8 mouse cellular contexts compared by ENCODE assay signal in genomic region chr5:148787270-148787669, GRCm38 (mm10).
DNase-seq lines count a peak whose midpoint lies in the region; ATAC-seq lines count a peak whose summit lies in the region.

No protein-coding gene starts in this region.

- WGBS in hindbrain, embryonic 15.5 days, result 24% methylated on average over 8 of the region's 8 CpGs
- WGBS in liver, embryonic 16.5 days (ENCODE audit: insufficient replicate concordance), result 27% methylated on average over 8 of the region's 8 CpGs
- 13% methylated on average over 8 of the region's 8 CpGs for WGBS in stomach, embryonic 15.5 days

- peak overlapping the region; percentile 23; the same call in 1 of the 2 replicates for H3K4me2 ChIP-seq in hindbrain, embryonic 15.5 days
- H3K4me2 ChIP-seq in liver, embryonic 16.5 days (ENCODE audit: low read depth, low read length), result no peak overlapping the region; the same call in 1 of the 2 replicates
- H3K4me2 ChIP-seq in stomach, embryonic 15.5 days, result peak overlapping the region; percentile 34

- H3K9me3 ChIP-seq in hindbrain, embryonic 15.5 days, result no peaks in the 10 kb centered on the region
- H3K9me3 ChIP-seq in liver, embryonic 16.5 days (replicated peaks; ENCODE audit: control insufficient read depth, low read length), result no peaks in the 10 kb centered on the region
- H3K9me3 ChIP-seq in stomach, embryonic 15.5 days, result no peaks in the 10 kb centered on the region

- intact Hi-C loops in left cerebral cortex, postnatal 4 days (cut with DNase I), result loop anchor here (5.0 kb wide), 1 partner anchor 445 kb away; no protein-coding TSS in a partner anchor
- intact Hi-C loops in left cerebral cortex, postnatal 25 days (cut with DNase I), result no loop called here

- no peaks in the 10 kb centered on the region for H3K36me3 ChIP-seq in hindbrain, embryonic 15.5 days
- no peaks in the 10 kb centered on the region for H3K36me3 ChIP-seq in liver, embryonic 16.5 days (ENCODE audit: control insufficient read depth, insufficient read depth)
- H3K36me3 ChIP-seq in stomach, embryonic 15.5 days, result no peaks in the 10 kb centered on the region

- no peak overlapping the region for H3K4me3 ChIP-seq in hindbrain, embryonic 15.5 days
- H3K4me3 ChIP-seq in liver, embryonic 16.5 days (ENCODE audit: low read depth, low read length), result no peak overlapping the region
- H3K4me3 ChIP-seq in stomach, embryonic 15.5 days (replicated peaks), result no peak overlapping the region

- peak; percentile 78 for ATAC-seq in hindbrain, embryonic 15.5 days (ENCODE audit: low FRiP score, low read depth)
- ATAC-seq in liver, embryonic 16.5 days (ENCODE audit: low read depth), result peak; percentile 71
- ATAC-seq in stomach, embryonic 15.5 days (ENCODE audit: insufficient read depth, low FRiP score, low read depth), result peak; percentile 82
- no peak for ATAC-seq in monocyte, adult 5-6 weeks (replicated peaks; ENCODE audit: insufficient number of reproducible peaks, low FRiP score, low TSS enrichment, poor library complexity, severe bottlenecking)

- no peak overlapping the region for H3K27ac ChIP-seq in hindbrain, embryonic 15.5 days (replicated peaks)
- no peak overlapping the region for H3K27ac ChIP-seq in liver, embryonic 16.5 days (ENCODE audit: low read length)
- peak overlapping the region; percentile 48 for H3K27ac ChIP-seq in stomach, embryonic 15.5 days

- no peak overlapping the region for H3K9ac ChIP-seq in hindbrain, embryonic 15.5 days
- H3K9ac ChIP-seq in liver, embryonic 16.5 days (ENCODE audit: low read depth, low read length), result no peak overlapping the region
- H3K9ac ChIP-seq in stomach, embryonic 15.5 days, result no peak overlapping the region

- peak; percentile 27 for DNase-seq in left cerebral cortex, postnatal 4 days
- no peak for DNase-seq in left cerebral cortex, postnatal 25 days (ENCODE audit: low spot score in 2 of 2)
- DNase-seq in right cerebral cortex, postnatal 25 days, result no peak
- DNase-seq in frontal cortex, postnatal 14 days (ENCODE audit: low spot score in 2 of 2), result no peak

- H3K4me1 ChIP-seq in hindbrain, embryonic 15.5 days (replicated peaks), result peaks cover 16% of the 10 kb centered on the region
- H3K4me1 ChIP-seq in liver, embryonic 16.5 days (ENCODE audit: control insufficient read depth, low read depth, low read length), result peaks cover 2% of the 10 kb centered on the region; the same call in 1 of the 2 replicates
- H3K4me1 ChIP-seq in stomach, embryonic 15.5 days, result peaks cover 5% of the 10 kb centered on the region; the same call in 1 of the 2 replicates

- H3K27me3 ChIP-seq in hindbrain, embryonic 15.5 days, result no peaks in the 10 kb centered on the region
- H3K27me3 ChIP-seq in liver, embryonic 16.5 days (ENCODE audit: control insufficient read depth, insufficient read depth, low read depth, low read length), result no peaks in the 10 kb centered on the region
- H3K27me3 ChIP-seq in stomach, embryonic 15.5 days (replicated peaks), result no peaks in the 10 kb centered on the region
